Mouse (Mus musculus): Measurements from ENCODE around the gene Gas7. TPM values are rescaled to one million over a fixed set of nuclear protein-coding genes. Genes with fewer than 3 reads are reported as not detected.

The Gas7 gene
- total and polyA plus RNA-seq, 2 experiments, result 1.5 to 1.7 TPM

DNA sequence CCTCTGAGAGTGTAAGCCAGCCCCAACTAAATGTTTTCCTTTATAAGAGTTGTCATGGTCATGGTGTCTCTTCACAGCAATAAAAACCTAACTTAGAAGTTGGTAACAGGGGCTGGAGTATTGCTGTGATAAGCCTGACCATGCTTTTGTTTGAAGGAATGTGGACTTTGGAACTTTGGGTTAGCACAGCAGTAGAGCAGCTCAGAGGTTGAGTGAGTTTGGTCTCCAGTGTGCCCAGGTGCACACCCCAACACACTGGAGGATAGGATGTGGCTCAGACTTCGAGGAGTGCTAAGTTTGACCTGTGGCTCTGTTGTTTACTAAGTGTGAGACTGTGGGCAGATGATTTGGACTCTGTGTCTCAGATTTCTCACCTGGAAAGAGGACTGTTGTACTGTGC is 41.6 kb downstream of the Gas7 start:
- Histone ChIP-seq H3K27ac (replicated peaks; ENCODE audit: insufficient read depth, low read depth, low read length) (no peak overlapping the region), H3K36me3 (ENCODE audit: control insufficient read depth, insufficient read depth, low read length) (no peaks in the 10 kb centered on the region), H3K27me3 (ENCODE audit: control insufficient read depth, insufficient read depth, low read length) (no peaks in the 10 kb centered on the region), H3K4me1 (ENCODE audit: control insufficient read depth, insufficient read depth, low read length) (no peaks in the 10 kb centered on the region; the same call in 1 of the 2 replicates), H3K79me2 (ENCODE audit: control insufficient read depth, insufficient read depth, low read length) (no peaks in the 10 kb centered on the region), H3K4me3 (ENCODE audit: insufficient read depth, low read depth, low read length) (no peak overlapping the region), H3K9ac (ENCODE audit: low read depth, low read length) (no peak overlapping the region)
- DNase-seq (ENCODE audit: extremely low read depth, low read depth, low spot score), result peak; percentile 47
- WGBS, result 55% methylated on average over 1 of the region's 1 CpGs
- TF ChIP-seq POLR2A (IDR thresholded peaks at IDR 0.05; ENCODE audit: extremely low read depth, insufficient read depth, low read length), result no peak
- no peak for TF ChIP-seq CTCF (IDR thresholded peaks at IDR 0.05; ENCODE audit: low read depth, low read length)

DNA sequence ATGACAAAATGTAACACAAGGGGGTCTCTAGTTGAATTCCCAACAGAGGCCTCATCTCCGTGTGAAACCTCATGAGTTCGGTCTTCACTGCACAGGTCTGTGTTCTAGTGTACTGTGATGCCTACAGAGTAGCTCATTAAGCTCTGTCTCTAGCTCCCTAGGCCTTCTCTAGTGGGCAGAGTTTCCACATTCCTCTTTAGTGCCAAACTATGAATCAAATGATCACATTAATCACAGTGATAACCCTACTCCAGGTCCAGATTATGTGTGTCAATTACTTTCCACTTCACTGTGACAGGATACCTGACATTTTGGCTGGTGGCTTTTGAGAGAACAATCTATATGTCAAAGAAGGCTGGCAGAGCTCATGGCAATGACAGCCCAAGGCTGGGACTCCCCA is 44.9 kb downstream of the Gas7 start:
- 95% methylated on average over 2 of the region's 2 CpGs for WGBS

DNA sequence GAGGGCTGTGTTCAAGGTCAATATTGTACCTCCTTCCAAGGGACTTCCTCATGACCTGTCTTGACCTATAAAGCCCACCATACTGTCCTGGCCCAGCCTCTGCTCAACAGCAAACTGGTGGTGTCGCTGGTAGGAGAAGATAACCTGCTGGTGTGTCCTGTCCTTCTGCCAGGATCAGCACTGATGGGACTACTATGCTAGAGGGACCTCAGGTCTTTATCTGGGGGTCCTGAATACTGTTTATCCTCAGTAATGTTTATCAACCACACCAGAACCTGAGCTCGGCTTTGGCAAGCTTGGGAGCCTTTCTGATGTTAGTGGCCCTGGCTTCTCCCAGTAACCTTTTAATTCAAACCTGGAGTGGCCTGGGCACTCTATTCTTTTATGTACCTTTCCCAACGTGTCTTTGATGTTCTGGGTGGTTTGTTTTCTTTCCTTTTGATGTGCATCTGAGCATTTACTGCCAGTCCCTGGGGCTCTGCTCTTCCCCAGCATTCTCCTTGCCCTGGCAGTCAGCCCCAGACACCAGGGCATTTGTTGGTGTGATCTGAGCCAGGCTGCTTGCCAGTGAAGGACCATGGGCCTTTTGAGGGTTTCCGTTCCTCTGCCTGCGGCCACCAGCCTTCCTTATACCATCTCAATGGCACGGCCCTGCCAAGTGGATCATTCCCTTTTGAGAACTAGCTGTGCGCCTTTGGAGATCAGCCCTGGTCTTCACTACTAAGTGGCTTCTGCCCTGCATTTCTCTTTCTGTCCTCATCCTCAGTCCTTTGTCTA is 46.4 kb downstream of the Gas7 start:
- Histone ChIP-seq H3K36me3 (ENCODE audit: control insufficient read depth, insufficient read depth, low read length) (no peaks in the 10 kb centered on the region), H3K4me3 (ENCODE audit: insufficient read depth, low read depth, low read length) (no peak overlapping the region), H3K27ac (replicated peaks; ENCODE audit: insufficient read depth, low read depth, low read length) (no peak overlapping the region), H3K79me2 (ENCODE audit: control insufficient read depth, insufficient read depth, low read length) (no peaks in the 10 kb centered on the region), H3K27me3 (ENCODE audit: control insufficient read depth, insufficient read depth, low read length) (no peaks in the 10 kb centered on the region), H3K9ac (ENCODE audit: low read depth, low read length) (no peak overlapping the region), H3K4me1 (ENCODE audit: control insufficient read depth, insufficient read depth, low read length) (no peaks in the 10 kb centered on the region; the same call in 1 of the 2 replicates)
- WGBS, result 81% methylated on average over 7 of the region's 7 CpGs
- DNase-seq (ENCODE audit: extremely low read depth, low read depth, low spot score), result no peak
- TF ChIP-seq POLR2A (IDR thresholded peaks at IDR 0.05; ENCODE audit: extremely low read depth, insufficient read depth, low read length), result no peak
- no peak for TF ChIP-seq CTCF (IDR thresholded peaks at IDR 0.05; ENCODE audit: low read depth, low read length)

More for the DNA sequence above, 44.9 kb downstream of the Gas7 start:
- H3K4me1 ChIP-seq (ENCODE audit: control insufficient read depth, insufficient read depth, low read length), result no peaks in the 10 kb centered on the region; the same call in 1 of the 2 replicates
- no peak for TF ChIP-seq CTCF (IDR thresholded peaks at IDR 0.05; ENCODE audit: low read depth, low read length)
- TF ChIP-seq POLR2A (IDR thresholded peaks at IDR 0.05; ENCODE audit: extremely low read depth, insufficient read depth, low read length), result no peak
- H3K36me3 ChIP-seq (ENCODE audit: control insufficient read depth, insufficient read depth, low read length), result no peaks in the 10 kb centered on the region
- H3K27ac ChIP-seq (replicated peaks; ENCODE audit: insufficient read depth, low read depth, low read length), result no peak overlapping the region
- H3K9ac ChIP-seq (ENCODE audit: low read depth, low read length), result no peak overlapping the region
- DNase-seq (ENCODE audit: extremely low read depth, low read depth, low spot score), result no peak
- no peaks in the 10 kb centered on the region for H3K79me2 ChIP-seq (ENCODE audit: control insufficient read depth, insufficient read depth, low read length)
- no peak overlapping the region for H3K4me3 ChIP-seq (ENCODE audit: insufficient read depth, low read depth, low read length)
- no peaks in the 10 kb centered on the region for H3K27me3 ChIP-seq (ENCODE audit: control insufficient read depth, insufficient read depth, low read length)

DNA sequence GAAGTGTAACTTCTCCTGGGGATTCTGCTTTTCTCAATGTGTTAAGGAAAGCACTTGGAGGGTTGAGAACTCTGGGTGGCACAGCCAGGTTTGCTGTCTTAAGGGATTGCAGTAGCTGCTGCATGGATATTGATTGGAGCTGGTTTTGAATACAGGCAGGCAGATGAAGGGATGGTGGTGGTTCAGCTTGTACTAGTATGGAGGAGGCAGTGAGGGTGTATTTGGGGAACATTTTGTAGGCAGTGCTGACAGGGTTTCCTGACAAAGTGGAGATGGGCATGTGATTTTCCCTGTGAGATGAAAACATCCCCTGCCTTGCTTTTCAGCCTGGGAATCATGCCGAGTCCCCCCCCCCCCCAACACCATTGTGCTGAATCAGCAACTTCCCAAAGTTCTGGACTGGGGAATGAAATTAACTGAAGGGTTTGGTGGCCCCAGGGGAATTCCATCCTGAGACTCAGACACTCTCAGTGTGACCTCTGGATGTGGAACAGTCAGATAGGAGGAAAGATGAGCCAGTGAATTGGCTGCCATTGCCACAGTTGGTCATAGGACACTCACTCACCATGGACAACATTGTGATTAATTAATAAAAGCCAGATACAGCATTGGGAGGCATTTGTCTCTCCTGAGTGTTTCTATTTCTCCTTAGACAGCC is 54.1 kb downstream of the Gas7 start:
- H3K4me3 ChIP-seq (ENCODE audit: insufficient read depth, low read depth, low read length), result no peak overlapping the region
- WGBS, result 80% methylated on average over 1 of the region's 1 CpGs
- no peak for TF ChIP-seq POLR2A (IDR thresholded peaks at IDR 0.05; ENCODE audit: extremely low read depth, insufficient read depth, low read length)
- no peak for TF ChIP-seq CTCF (IDR thresholded peaks at IDR 0.05; ENCODE audit: low read depth, low read length)
- H3K27me3 ChIP-seq (ENCODE audit: control insufficient read depth, insufficient read depth, low read length), result no peaks in the 10 kb centered on the region
- no peak overlapping the region for H3K27ac ChIP-seq (replicated peaks; ENCODE audit: insufficient read depth, low read depth, low read length)
- no peak for DNase-seq (ENCODE audit: extremely low read depth, low read depth, low spot score)
- no peaks in the 10 kb centered on the region for H3K36me3 ChIP-seq (ENCODE audit: control insufficient read depth, insufficient read depth, low read length)
- no peaks in the 10 kb centered on the region for H3K79me2 ChIP-seq (ENCODE audit: control insufficient read depth, insufficient read depth, low read length)
- H3K9ac ChIP-seq (ENCODE audit: low read depth, low read length), result no peak overlapping the region
- H3K4me1 ChIP-seq (ENCODE audit: control insufficient read depth, insufficient read depth, low read length), result peaks cover under 1% of the 10 kb centered on the region; the same call in 1 of the 2 replicates

DNA sequence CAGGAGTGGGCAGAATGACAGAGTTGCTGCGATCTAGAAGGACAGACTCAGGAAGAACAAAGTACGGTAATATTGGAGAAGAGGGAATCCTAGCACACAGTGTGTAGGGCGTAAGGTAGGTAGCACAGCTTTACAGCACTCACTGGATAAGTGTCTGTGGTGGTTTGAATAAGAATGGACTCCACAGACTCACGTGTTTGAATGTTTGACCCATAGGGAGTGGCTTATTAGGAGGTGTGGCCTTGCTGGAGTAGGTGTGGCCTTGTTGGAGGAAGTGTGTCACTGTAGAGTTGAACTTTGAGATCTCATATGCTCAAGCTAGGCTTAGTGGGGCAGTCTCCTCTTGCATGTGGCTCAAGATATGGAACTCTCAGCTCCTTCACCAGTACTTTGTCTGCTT is 55.6 kb downstream of the Gas7 start:
- Histone ChIP-seq H3K9ac (ENCODE audit: low read depth, low read length) (no peak overlapping the region), H3K36me3 (ENCODE audit: control insufficient read depth, insufficient read depth, low read length) (no peaks in the 10 kb centered on the region), H3K27ac (replicated peaks; ENCODE audit: insufficient read depth, low read depth, low read length) (no peak overlapping the region), H3K27me3 (ENCODE audit: control insufficient read depth, insufficient read depth, low read length) (no peaks in the 10 kb centered on the region), H3K4me3 (ENCODE audit: insufficient read depth, low read depth, low read length) (no peak overlapping the region), H3K79me2 (ENCODE audit: control insufficient read depth, insufficient read depth, low read length) (no peaks in the 10 kb centered on the region), H3K4me1 (ENCODE audit: control insufficient read depth, insufficient read depth, low read length) (peaks cover 10% of the 10 kb centered on the region; the same call in 1 of the 2 replicates)
- DNase-seq (ENCODE audit: extremely low read depth, low read depth, low spot score), result no peak
- TF ChIP-seq POLR2A (IDR thresholded peaks at IDR 0.05; ENCODE audit: extremely low read depth, insufficient read depth, low read length), result no peak
- no peak for TF ChIP-seq CTCF (IDR thresholded peaks at IDR 0.05; ENCODE audit: low read depth, low read length)
- 94% methylated on average over 4 of the region's 4 CpGs for WGBS

DNA sequence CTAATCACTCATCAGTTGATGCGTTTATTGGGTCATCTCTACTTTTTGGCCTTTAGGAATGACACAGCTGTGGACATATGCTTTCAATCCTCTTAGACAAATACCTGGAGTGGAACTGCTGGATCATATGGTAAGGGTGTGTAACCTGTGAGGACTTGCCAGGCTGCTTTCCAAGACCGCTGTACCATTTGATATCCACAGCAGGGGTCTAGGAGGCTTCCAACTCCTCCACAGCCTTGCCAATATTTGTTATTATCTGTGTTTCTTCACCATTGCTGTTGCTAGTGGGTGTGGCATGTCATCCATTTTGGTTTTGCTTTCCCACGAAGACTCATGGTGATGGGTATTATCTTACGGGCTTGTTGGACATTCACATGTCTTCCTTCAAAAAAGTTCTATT is 57.8 kb downstream of the Gas7 start:
- no peaks in the 10 kb centered on the region for H3K79me2 ChIP-seq (ENCODE audit: control insufficient read depth, insufficient read depth, low read length)
- no peak overlapping the region for H3K4me3 ChIP-seq (ENCODE audit: insufficient read depth, low read depth, low read length)
- TF ChIP-seq POLR2A (IDR thresholded peaks at IDR 0.05; ENCODE audit: extremely low read depth, insufficient read depth, low read length) (no peak), CTCF (IDR thresholded peaks at IDR 0.05; ENCODE audit: low read depth, low read length) (no peak)
- H3K27ac ChIP-seq (replicated peaks; ENCODE audit: insufficient read depth, low read depth, low read length), result no peak overlapping the region
- H3K9ac ChIP-seq (ENCODE audit: low read depth, low read length), result no peak overlapping the region
- 94% methylated on average over 4 of the region's 4 CpGs for WGBS
- DNase-seq (ENCODE audit: extremely low read depth, low read depth, low spot score), result no peak
- H3K27me3 ChIP-seq (ENCODE audit: control insufficient read depth, insufficient read depth, low read length), result no peaks in the 10 kb centered on the region
- H3K36me3 ChIP-seq (ENCODE audit: control insufficient read depth, insufficient read depth, low read length), result no peaks in the 10 kb centered on the region
- H3K4me1 ChIP-seq (ENCODE audit: control insufficient read depth, insufficient read depth, low read length), result peaks cover 15% of the 10 kb centered on the region

Measured in liver, adult 2 months (tissue).